Mouse (Mus musculus): ENCODE measurements around the gene Adam29. TPM values are rescaled to one million over a fixed set of nuclear protein-coding genes. Genes with fewer than 3 reads are reported as not detected.

The Adam29 gene
- not detected for polyA plus RNA-seq (2017; shearing (Covaris generic))

GRCm38 (mm10) chr8:55906848-55907247, at the start of gene Adam29:
Gene Adam29, minus strand, starts transcription at chr8:55906948.

DNA sequence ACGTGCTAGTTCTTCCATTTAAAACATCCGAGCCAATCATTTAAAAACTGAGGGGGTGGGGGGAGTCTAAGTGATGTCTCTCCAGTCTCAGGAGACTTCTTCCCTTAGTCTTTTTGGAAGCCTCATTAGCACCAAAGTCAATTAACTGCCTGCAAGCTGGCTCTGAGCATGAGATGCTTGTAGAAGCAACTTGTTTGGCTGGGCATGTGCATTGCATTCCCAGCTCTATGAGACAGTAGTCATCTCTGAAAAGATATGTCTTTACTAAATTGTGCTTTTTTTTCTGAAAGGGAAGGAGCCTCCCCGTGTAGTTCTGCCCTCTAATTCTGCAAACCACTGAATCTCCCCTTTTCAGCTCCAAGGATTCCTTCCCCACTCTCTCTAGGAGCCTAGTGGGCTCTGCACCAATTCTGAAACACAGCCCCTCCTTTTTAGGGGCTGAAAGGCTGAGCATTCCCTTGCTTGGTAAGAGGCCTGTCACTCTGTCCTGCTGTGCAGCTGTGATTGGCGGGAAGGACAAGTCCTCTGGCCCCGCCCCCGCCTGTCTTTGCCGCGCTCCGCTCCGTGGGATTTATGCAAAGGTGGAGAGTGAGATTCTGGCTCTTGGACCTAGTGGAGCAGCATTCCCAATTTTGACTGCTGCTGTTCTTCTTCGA, 33.2 kb upstream of the Adam29 start, which contains the start of gene Glra3:
Gene Glra3, plus strand, starts transcription at position 591 of the 656 bp plus-strand sequence.

Other genes starting within 250 kb of the Adam29 start
- not detected for gene Glra3, start 33.5 kb upstream of the Adam29 start, polyA plus RNA-seq (2017; shearing (Covaris generic))

All from CD4-positive, CD25-positive, alpha-beta regulatory T cell (primary cell).